Mouse (Mus musculus): Measurements from ENCODE around the gene Prdx3. TPM values are rescaled to one million over a fixed set of nuclear protein-coding genes. Genes with fewer than 3 reads are reported as not detected.

Gene Prdx3
- polyA plus RNA-seq, 2 experiments, result 217 to 411 TPM

- Histone ChIP-seq H3K36me3 (replicated peaks; ENCODE audit: control insufficient read depth, insufficient read depth, low read depth) (peaks cover 7% of the 10 kb centered on the region; the same call in 1 of the 2 replicates), H3K27me3 (ENCODE audit: control insufficient read depth, insufficient read depth, low read length) (no peaks in the 10 kb centered on the region), H3K9ac (replicated peaks) (no peak overlapping the region; the same call in none of the 2 replicates), H3K4me1 (replicated peaks; ENCODE audit: control insufficient read depth in 2 of 2, insufficient read depth in 2 of 2, low read length in 1 of 2) (peaks cover 18 to 19% of the 10 kb centered on the region in 2 experiments), H3K27ac (peak overlapping the region; percentile 18), H3K9me3 (ENCODE audit: control insufficient read depth, low read length) (no peaks in the 10 kb centered on the region), H3K4me2 (ENCODE audit: low read depth) (peak overlapping the region; percentile 39), H3K4me3 (ENCODE audit: insufficient read depth in 1 of 2, low read depth in 2 of 2, low read length in 2 of 2) (no peak overlapping the region)
- ATAC-seq (ENCODE audit: insufficient read depth) (peak; percentile 85), DNase-seq (ENCODE audit: low read depth in 3 of 3, low spot score in 3 of 3) (peak; percentile 35 to 48 (median 39))
- peak; percentile 81 for TF ChIP-seq EP300 (IDR thresholded peaks at IDR 0.05; ENCODE audit: low read depth)
- no peak for TF ChIP-seq CTCF (IDR thresholded peaks at IDR 0.05; ENCODE audit: low read depth)
Observed at GRCm38 (mm10) chr19:60843324-60843723, 31.0 kb downstream of the Prdx3 start.

GRCm38 (mm10) chr19:60837747-60838146, 36.6 kb downstream of the Prdx3 start:
- Histone ChIP-seq H3K9ac (replicated peaks) (no peak overlapping the region), H3K4me3 (ENCODE audit: insufficient read depth in 1 of 2, low read depth in 2 of 2, low read length in 2 of 2) (no peak overlapping the region), H3K27ac (no peak overlapping the region), H3K27me3 (ENCODE audit: control insufficient read depth, insufficient read depth, low read length) (no peaks in the 10 kb centered on the region), H3K4me2 (ENCODE audit: low read depth) (no peak overlapping the region), H3K9me3 (ENCODE audit: control insufficient read depth, low read length) (no peaks in the 10 kb centered on the region), H3K4me1 (replicated peaks; ENCODE audit: control insufficient read depth in 2 of 2, insufficient read depth in 2 of 2, low read length in 1 of 2) (peaks cover 3 to 5% of the 10 kb centered on the region in 2 experiments), H3K36me3 (replicated peaks; ENCODE audit: control insufficient read depth, insufficient read depth, low read depth) (peaks cover 35% of the 10 kb centered on the region)
- 21% methylated on average over 1 of the region's 1 CpGs for WGBS (ENCODE audit: insufficient replicate concordance)
- no peak for TF ChIP-seq EP300 (IDR thresholded peaks at IDR 0.05; ENCODE audit: low read depth)
- peak; percentile 93 for TF ChIP-seq CTCF (IDR thresholded peaks at IDR 0.05; ENCODE audit: low read depth)
- DNase-seq (ENCODE audit: low read depth in 3 of 3, low spot score in 3 of 3), result peak; percentile 65 to 70 (median 66)
- ATAC-seq (ENCODE audit: insufficient read depth), result peak; percentile 63; the same call in 1 of the 2 replicates

DNA sequence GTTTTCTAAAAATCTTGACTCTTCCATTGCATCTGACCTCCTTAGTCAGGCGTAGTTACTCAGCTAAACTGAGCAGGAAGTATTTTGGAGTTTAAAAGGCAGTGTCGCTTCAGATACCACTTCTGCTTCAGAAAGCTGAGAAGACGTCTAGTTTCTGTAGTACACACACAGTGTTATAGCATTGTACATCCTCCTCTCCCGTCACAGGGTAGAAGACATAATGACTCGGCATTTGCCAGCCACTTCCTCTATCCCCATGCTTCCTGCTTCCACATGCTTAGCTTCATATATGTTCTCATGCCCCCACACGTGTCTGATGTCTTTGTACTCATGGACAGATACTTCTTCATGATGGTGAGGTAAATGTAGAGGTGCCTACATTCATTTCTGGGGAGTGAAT, 55.7 kb downstream of the Prdx3 start:
- Histone ChIP-seq H3K9me3 (ENCODE audit: control insufficient read depth, low read length) (no peaks in the 10 kb centered on the region), H3K27ac (no peak overlapping the region), H3K4me2 (ENCODE audit: low read depth) (no peak overlapping the region), H3K4me3 (ENCODE audit: insufficient read depth in 1 of 2, low read depth in 2 of 2, low read length in 2 of 2) (no peak overlapping the region), H3K27me3 (ENCODE audit: control insufficient read depth, insufficient read depth, low read length) (no peaks in the 10 kb centered on the region), H3K9ac (replicated peaks) (no peak overlapping the region), H3K36me3 (replicated peaks; ENCODE audit: control insufficient read depth, insufficient read depth, low read depth) (peaks cover 63% of the 10 kb centered on the region), H3K4me1 (replicated peaks; ENCODE audit: control insufficient read depth in 2 of 2, insufficient read depth in 2 of 2, low read length in 1 of 2) (peaks cover 0 to 4% of the 10 kb centered on the region in 2 experiments; a peak in 2 of 4 replicates)
- WGBS (ENCODE audit: insufficient replicate concordance), result 53% methylated on average over 6 of the region's 6 CpGs
- no peak for DNase-seq (ENCODE audit: low read depth in 3 of 3, low spot score in 3 of 3)
- no peak for ATAC-seq (ENCODE audit: insufficient read depth)
- TF ChIP-seq CTCF (IDR thresholded peaks at IDR 0.05; ENCODE audit: low read depth) (no peak), EP300 (IDR thresholded peaks at IDR 0.05; ENCODE audit: low read depth) (no peak)

Other genes starting within 250 kb of the Prdx3 start
- 1.00 and 1.3 TPM in 2 replicates for gene Nanos1, start 118.6 kb downstream of the Prdx3 start, polyA plus RNA-seq (2012; rRNA removed)
- gene Nanos1, start 118.6 kb downstream of the Prdx3 start, polyA plus RNA-seq (2014; fragmentation: Nextera tagmentation; extraction: Ambion mirVana), result 1.2 and 1.9 TPM in 2 replicates
- gene Eif3a, start 83.9 kb downstream of the Prdx3 start, polyA plus RNA-seq (2012; rRNA removed), result 37.6 and 96.1 TPM in 2 replicates
- gene Eif3a, start 83.9 kb downstream of the Prdx3 start, polyA plus RNA-seq (2014; fragmentation: Nextera tagmentation; extraction: Ambion mirVana), result 95.1 and 103 TPM in 2 replicates
- gene Fam45a, start 63.0 kb downstream of the Prdx3 start, polyA plus RNA-seq (2012; rRNA removed), result 8.5 and 11.8 TPM in 2 replicates
- 25.7 and 29.3 TPM in 2 replicates for gene Fam45a, start 63.0 kb downstream of the Prdx3 start, polyA plus RNA-seq (2014; fragmentation: Nextera tagmentation; extraction: Ambion mirVana)
- gene Sfxn4, start 13.1 kb downstream of the Prdx3 start, polyA plus RNA-seq (2012; rRNA removed), result 0.90 and 0.98 TPM in 2 replicates
- gene Sfxn4, start 13.1 kb downstream of the Prdx3 start, polyA plus RNA-seq (2014; fragmentation: Nextera tagmentation; extraction: Ambion mirVana), result 0.94 and 1.2 TPM in 2 replicates
- gene Grk5, start 15.2 kb upstream of the Prdx3 start, polyA plus RNA-seq (2012; rRNA removed), result 0.64 and 0.84 TPM in 2 replicates
- 0.50 and 0.59 TPM in 2 replicates for gene Grk5, start 15.2 kb upstream of the Prdx3 start, polyA plus RNA-seq (2014; fragmentation: Nextera tagmentation; extraction: Ambion mirVana)

All from liver, embryonic 14.5 days (tissue).